Mouse (Mus musculus) stomach, embryonic 14.5 days (tissue): ENCODE results near the gene Cdc37. TPM values are rescaled to one million over a fixed set of nuclear protein-coding genes. Genes with fewer than 3 reads are reported as not detected.
A peak's percentile ranks its signal among the peaks of the same experiment; 100 is the strongest.

Source experiments
- ATAC-seq: fragments of 200-750 bp; cut with Nextera tagmentation; 2 replicates; pipeline ENCODE4 v1.8.0; 2017; ENCODE audit warnings: low read depth, moderate TSS enrichment; ENCODE audit not compliant: insufficient number of reproducible peaks, insufficient read depth, low FRiP score
- H3K27ac ChIP-seq: fragments of 300-500 bp; sonication (generic); 2 replicates; pipeline ENCODE4 v1.5.1; 2014; ENCODE audit warnings: mild to moderate bottlenecking, low read length, moderate library complexity, mixed read lengths
- H3K27me3 ChIP-seq: fragments of 300-500 bp; sonication (generic); 2 replicates; pipeline ENCODE4 v1.6.1; 2014; ENCODE audit warnings: low read length, control low read depth, mixed read lengths; ENCODE audit not compliant: control insufficient read depth, insufficient read depth
- H3K36me3 ChIP-seq: fragments of 300-500 bp; sonication (generic); 2 replicates; pipeline ENCODE4 v1.6.1; 2014; ENCODE audit warnings: mild to moderate bottlenecking, control low read depth, low read length, moderate library complexity, mixed read lengths; ENCODE audit not compliant: control insufficient read depth, insufficient read depth
- H3K4me1 ChIP-seq: fragments of 300-500 bp; sonication (generic); 2 replicates; pipeline ENCODE4 v1.6.1; 2014; ENCODE audit warnings: low read length, control low read depth, mixed read lengths; ENCODE audit not compliant: control insufficient read depth, insufficient read depth
- H3K4me2 ChIP-seq: fragments of 300-500 bp; sonication (generic); replicated peaks from 2 replicates; pipeline ENCODE4 v1.6.1; 2014; ENCODE audit warnings: low read depth, low read length, control low read depth
- H3K4me3 ChIP-seq: fragments of 300-500 bp; sonication (generic); 2 replicates; pipeline ENCODE4 v1.5.1; 2014; ENCODE audit warnings: low read depth, low read length, control low read depth
- H3K9ac ChIP-seq: fragments of 300-500 bp; sonication (generic); replicated peaks from 2 replicates; pipeline ENCODE4 v1.6.1; 2014; ENCODE audit warnings: low read depth, mild to moderate bottlenecking, control low read depth, low read length, moderate library complexity, mixed read lengths
- H3K9me3 ChIP-seq: fragments of 300-500 bp; sonication (generic); 2 replicates; pipeline ENCODE4 v1.6.1; 2016; ENCODE audit warnings: low read depth, low read length, control low read depth; ENCODE audit not compliant: control insufficient read depth
- WGBS: fragments of 180-500 bp; shearing (Covaris S2); extraction: QIAGEN DNeasy Blood & Tissue Kit; methylation state at CpG from one replicate; pipeline ENCODE4 v1.1.7; 2014; 5-methylcytosine and 5-hydroxymethylcytosine counted together
- polyA plus RNA-seq: library from polyadenylated mRNA; unstranded; fragments of >200 nt; fragmentation: Nextera tagmentation; extraction: Ambion mirVana; gene quantifications from 2 replicates; pipeline ENCODE4 v1.2.1, GENCODE M21; 2014

The Cdc37 gene
- polyA plus RNA-seq, 1 experiment from 2014 or later = 283 TPM

- no peaks in the 10 kb centered on the region; the same call in 1 of the 2 replicates for H3K36me3 ChIP-seq
- peak; percentile 97 for ATAC-seq
- no peaks in the 10 kb centered on the region for H3K9me3 ChIP-seq
- H3K4me2 ChIP-seq = peak within 1 kb of the TSS; percentile 57
- peaks cover 5% of the 10 kb centered on the region; the same call in 1 of the 2 replicates for H3K4me1 ChIP-seq
- no peak within 1 kb of the TSS; the same call in 1 of the 2 replicates for H3K27ac ChIP-seq
- H3K4me3 ChIP-seq = peak within 1 kb of the TSS; percentile 42
- H3K27me3 ChIP-seq = no peaks in the 10 kb centered on the region
- peak within 1 kb of the TSS; percentile 41 for H3K9ac ChIP-seq
- 6% methylated on average over 37 of the region's 37 CpGs for WGBS
Observed at GRCm38 (mm10) chr9:21131059-21131956, 18.5 kb downstream of the Cdc37 start, which contains the start of gene Tyk2. Gene Tyk2 (minus strand): TSS chr9:21131243.

- H3K27ac ChIP-seq = no peak overlapping the region
- H3K4me2 ChIP-seq = no peak overlapping the region
- 85% methylated on average over 2 of the region's 2 CpGs for WGBS
- H3K4me1 ChIP-seq = peaks cover 5% of the 10 kb centered on the region; the same call in 1 of the 2 replicates
- no peak overlapping the region for H3K9ac ChIP-seq
- no peak overlapping the region for H3K4me3 ChIP-seq
- no peaks in the 10 kb centered on the region for H3K9me3 ChIP-seq
- no peak for ATAC-seq
- peaks cover 8% of the 10 kb centered on the region for H3K36me3 ChIP-seq
- no peaks in the 10 kb centered on the region for H3K27me3 ChIP-seq
Observed at GRCm38 (mm10) chr9:21126259-21126627, 23.5 kb downstream of the Cdc37 start.

GRCm38 (mm10) chr9:21125502-21126258 lies 24.1 kb downstream of the Cdc37 start:
- peaks cover 5% of the 10 kb centered on the region; the same call in 1 of the 2 replicates for H3K4me1 ChIP-seq
- no peak for ATAC-seq
- H3K4me2 ChIP-seq = no peak overlapping the region
- no peaks in the 10 kb centered on the region for H3K27me3 ChIP-seq
- H3K27ac ChIP-seq = no peak overlapping the region
- peaks cover 9% of the 10 kb centered on the region for H3K36me3 ChIP-seq
- no peak overlapping the region for H3K4me3 ChIP-seq
- no peak overlapping the region for H3K9ac ChIP-seq
- 87% methylated on average over 9 of the region's 9 CpGs for WGBS
- no peaks in the 10 kb centered on the region for H3K9me3 ChIP-seq

- Histone ChIP-seq H3K4me2 (no peak overlapping the region), H3K27ac (no peak overlapping the region), H3K9me3 (no peaks in the 10 kb centered on the region), H3K4me1 (no peaks in the 10 kb centered on the region), H3K9ac (no peak overlapping the region), H3K27me3 (no peaks in the 10 kb centered on the region), H3K36me3 (peaks cover 9% of the 10 kb centered on the region), H3K4me3 (no peak overlapping the region)
- WGBS = 74% methylated on average over 5 of the region's 5 CpGs
- ATAC-seq = no peak
Observed at GRCm38 (mm10) chr9:21124837-21125236, 24.9 kb downstream of the Cdc37 start.

- Histone ChIP-seq H3K4me3 (no peak overlapping the region), H3K27me3 (no peaks in the 10 kb centered on the region), H3K9ac (no peak overlapping the region), H3K36me3 (peaks cover 9% of the 10 kb centered on the region), H3K4me2 (no peak overlapping the region), H3K27ac (no peak overlapping the region), H3K9me3 (no peaks in the 10 kb centered on the region), H3K4me1 (no peaks in the 10 kb centered on the region)
- 90% methylated on average over 16 of the region's 16 CpGs for WGBS
- ATAC-seq = no peak
Observed at GRCm38 (mm10) chr9:21121483-21121882, 28.3 kb downstream of the Cdc37 start.

- H3K4me2 ChIP-seq = no peak overlapping the region
- no peak overlapping the region for H3K4me3 ChIP-seq
- no peaks in the 10 kb centered on the region for H3K9me3 ChIP-seq
- ATAC-seq = no peak
- no peaks in the 10 kb centered on the region for H3K27me3 ChIP-seq
- H3K36me3 ChIP-seq = peaks cover 2% of the 10 kb centered on the region; the same call in 1 of the 2 replicates
- H3K4me1 ChIP-seq = no peaks in the 10 kb centered on the region
- WGBS = 70% methylated on average over 6 of the region's 6 CpGs
- H3K27ac ChIP-seq = no peak overlapping the region
- no peak overlapping the region for H3K9ac ChIP-seq
Observed at GRCm38 (mm10) chr9:21117073-21117472, 32.7 kb downstream of the Cdc37 start.

GRCm38 (mm10) chr9:21115105-21115504 lies 34.7 kb downstream of the Cdc37 start:
- no peaks in the 10 kb centered on the region for H3K4me1 ChIP-seq
- H3K4me2 ChIP-seq = no peak overlapping the region
- no peaks in the 10 kb centered on the region for H3K27me3 ChIP-seq
- no peaks in the 10 kb centered on the region for H3K9me3 ChIP-seq
- no peak overlapping the region for H3K27ac ChIP-seq
- no peaks in the 10 kb centered on the region for H3K36me3 ChIP-seq
- 84% methylated on average over 8 of the region's 8 CpGs for WGBS
- H3K9ac ChIP-seq = no peak overlapping the region
- no peak overlapping the region for H3K4me3 ChIP-seq
- no peak for ATAC-seq

- H3K27me3 ChIP-seq = no peaks in the 10 kb centered on the region
- no peak overlapping the region for H3K27ac ChIP-seq
- no peaks in the 10 kb centered on the region for H3K36me3 ChIP-seq
- H3K9ac ChIP-seq = no peak overlapping the region
- no peak overlapping the region for H3K4me2 ChIP-seq
- no peak overlapping the region for H3K4me3 ChIP-seq
- ATAC-seq = no peak
- 83% methylated on average over 7 of the region's 7 CpGs for WGBS
- no peaks in the 10 kb centered on the region for H3K4me1 ChIP-seq
- H3K9me3 ChIP-seq = no peaks in the 10 kb centered on the region
Observed at GRCm38 (mm10) chr9:21114190-21114589, 35.6 kb downstream of the Cdc37 start.
